Mouse (Mus musculus): ENCODE results near the gene Il1b.
A peak's percentile ranks its signal among the peaks of the same experiment; 100 is the strongest.

The Il1b gene

DNA sequence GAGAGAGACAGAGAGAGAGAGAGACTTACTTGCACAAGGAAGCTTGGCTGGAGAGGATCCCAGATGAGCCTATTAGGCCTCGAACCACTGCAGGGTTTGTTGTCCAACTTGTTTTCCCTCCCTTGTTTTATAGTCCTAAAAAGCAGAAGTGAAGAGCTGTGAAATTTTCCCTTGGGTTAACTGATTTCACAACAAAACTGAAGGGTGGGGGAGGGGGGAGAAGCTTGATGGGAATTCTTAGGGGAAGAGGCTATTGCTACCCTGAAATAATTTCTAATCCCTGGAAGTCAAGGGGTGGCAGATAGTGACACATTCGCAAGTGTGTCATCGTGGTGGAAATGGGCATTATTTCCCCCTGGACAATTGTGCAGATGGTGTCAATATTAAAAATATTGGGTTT, at the start of gene Il1b:
TSS of gene Il1b (minus strand) at position 101 of the 400 bp plus-strand sequence.
- DNase-seq (ENCODE audit: low spot score), result no peak

DNA sequence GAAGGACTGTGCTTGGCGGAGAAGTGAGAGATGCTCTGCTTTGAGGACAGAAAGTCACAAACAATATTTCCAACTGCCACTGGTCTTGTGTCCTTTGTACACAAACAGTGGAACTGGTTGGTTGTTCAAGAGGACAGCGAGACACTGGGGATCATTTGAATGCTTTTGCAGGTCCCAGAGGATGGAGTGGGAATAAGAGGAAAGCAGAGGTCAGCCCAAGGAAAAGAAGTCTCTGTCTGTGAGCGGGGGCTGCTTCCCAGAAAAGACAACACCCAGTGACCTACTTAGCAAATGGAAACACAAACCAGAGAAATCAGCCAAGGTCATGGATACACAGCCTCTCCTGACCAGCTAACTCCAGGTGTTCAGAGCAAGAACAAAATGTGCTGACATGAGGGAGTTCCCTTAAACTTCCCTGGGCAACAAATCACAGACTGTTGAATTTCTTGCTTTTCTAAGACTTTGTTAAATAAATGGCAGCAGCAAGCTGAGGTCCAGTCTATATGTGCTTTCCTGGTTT, 48.5 kb upstream of the Il1b start:
- DNase-seq (ENCODE audit: low spot score), result no peak

DNA sequence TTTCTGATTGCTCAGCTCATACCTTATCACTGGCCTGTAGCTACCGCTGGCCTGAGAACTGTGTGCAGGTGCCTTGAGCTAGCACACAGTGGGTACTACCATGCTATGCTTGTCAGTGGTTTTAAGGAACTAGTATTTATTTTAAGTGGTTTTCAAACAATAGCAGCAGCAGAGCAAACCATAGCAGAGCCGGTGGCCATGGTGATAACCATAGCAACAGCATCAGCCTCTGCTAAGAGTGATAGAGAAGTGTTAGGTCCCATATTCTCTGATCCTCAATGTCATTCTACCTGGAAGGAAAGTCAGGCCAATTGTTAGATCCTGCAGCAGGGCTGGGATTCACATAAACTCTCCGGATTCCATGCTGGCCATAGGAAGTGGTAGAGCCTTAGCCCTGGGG, 43.7 kb upstream of the Il1b start:
- no peak for DNase-seq (ENCODE audit: low spot score)

DNA sequence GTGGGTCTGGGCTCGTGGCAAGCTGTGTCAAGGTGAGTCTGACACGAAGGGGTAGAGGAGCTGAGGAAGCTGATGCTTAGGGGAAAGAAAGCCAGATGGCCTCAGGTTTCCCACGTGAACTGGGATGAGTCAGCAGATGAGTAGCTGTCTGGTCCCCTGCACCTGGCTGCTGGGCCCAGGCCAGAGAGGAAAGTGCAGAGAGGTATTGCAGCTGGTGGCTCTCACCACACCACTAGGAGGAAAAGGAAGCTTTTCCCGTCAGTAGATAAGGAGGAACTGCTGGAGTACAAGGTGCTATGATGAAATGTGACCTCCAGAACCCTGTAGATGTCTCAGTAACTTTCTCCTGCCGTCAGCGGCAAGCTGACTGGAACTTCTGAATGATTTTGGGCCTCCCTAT, 42.5 kb upstream of the Il1b start:
- DNase-seq (ENCODE audit: low spot score), result no peak

DNA sequence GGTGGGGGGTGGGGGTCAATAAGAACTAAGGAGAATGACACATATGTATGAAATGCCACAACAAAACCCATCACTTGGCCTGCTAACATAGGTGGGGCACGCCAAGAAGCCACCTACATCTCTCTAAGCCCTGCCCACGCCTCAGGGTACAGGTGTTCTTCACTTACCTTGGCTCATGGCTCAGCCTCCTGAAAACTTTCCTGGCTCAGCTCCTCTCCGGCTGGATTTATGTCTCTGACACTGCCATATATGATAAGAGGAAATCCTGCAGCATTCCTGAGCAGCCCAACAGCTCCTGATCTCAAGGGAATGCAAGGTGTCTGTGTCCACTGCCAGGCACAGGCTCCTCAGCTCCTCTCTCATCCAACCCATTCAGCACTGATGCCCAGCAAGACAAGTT, 40.7 kb upstream of the Il1b start:
- DNase-seq (ENCODE audit: low spot score), result no peak

DNA sequence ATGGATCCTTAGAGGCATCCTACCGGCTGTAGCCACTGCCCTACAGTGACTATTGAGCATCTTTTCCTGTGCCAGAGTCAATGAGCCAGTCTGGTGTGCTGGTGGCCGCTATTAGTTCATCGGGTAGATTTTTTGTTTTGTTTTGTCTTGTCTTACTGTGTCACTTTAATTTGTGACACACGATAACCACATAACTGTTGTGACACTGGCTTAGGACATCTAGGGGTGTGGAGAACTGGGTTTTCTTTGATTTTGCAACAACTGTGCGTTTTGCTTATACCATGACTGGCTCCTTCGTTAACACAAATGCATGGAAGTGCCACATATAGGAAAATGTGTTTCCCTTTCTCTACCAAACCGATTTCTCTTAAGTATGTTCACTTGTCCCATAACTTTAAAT, 39.4 kb upstream of the Il1b start:
- DNase-seq (ENCODE audit: low spot score), result no peak

DNA sequence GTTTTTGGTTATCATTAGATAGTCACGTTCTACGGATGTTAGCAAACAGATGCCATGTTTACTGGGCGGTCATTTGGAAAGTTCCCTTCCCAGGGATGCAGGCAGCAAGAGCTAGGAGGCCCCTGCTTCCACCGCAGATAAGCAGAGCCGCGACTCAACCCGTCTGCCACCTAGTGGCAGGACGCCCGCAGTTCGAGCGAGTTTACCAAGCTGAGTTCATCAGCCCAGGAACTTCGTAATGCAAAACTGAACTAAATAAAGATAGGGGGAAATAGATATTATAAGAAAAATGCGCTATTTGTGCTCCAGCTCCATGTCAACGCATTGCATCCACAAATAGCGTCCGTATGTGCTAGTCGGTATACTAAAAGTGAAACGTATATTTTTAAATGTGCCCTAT, 37.5 kb upstream of the Il1b start:
- peak; percentile 66 for DNase-seq (ENCODE audit: low spot score)

DNA sequence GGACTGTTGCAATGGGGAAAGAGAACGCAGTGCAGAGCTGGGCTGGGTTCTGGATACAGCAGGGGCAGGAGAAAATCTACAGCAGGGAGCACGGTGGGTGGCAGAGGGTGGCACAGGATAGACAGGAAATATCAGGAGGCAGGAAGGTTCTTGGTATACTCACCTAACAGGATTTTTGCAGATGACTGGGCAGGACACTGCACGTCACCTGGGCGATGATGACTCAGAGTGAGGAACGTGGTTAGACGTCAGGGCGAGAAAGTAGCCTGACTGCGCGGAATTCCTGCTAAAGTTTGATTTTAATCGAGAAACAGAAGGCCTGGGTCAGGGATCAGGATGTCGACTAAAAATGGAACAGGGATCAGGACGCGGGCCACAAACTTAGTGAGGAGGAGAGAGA, 36.7 kb upstream of the Il1b start:
- DNase-seq (ENCODE audit: low spot score), result no peak

DNA sequence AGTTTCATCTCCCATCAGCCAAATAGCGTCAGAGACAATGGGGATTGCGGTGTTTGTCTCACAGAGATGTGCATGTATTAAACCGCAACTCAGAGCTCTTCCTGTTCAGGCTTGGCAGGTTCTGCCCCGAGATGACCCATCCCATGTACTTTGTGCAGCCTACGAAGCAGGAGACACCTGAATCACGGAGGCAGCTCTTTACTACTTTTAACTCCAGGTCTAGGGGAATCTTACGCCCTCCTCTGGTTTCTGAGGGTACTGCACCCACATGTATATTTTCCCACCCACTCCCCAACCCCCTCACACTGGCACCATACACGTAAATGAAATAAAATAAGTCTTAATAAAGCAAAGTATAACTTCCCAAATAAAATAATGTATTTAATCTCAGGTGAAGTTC, 35.6 kb upstream of the Il1b start:
- no peak for DNase-seq (ENCODE audit: low spot score)

DNA sequence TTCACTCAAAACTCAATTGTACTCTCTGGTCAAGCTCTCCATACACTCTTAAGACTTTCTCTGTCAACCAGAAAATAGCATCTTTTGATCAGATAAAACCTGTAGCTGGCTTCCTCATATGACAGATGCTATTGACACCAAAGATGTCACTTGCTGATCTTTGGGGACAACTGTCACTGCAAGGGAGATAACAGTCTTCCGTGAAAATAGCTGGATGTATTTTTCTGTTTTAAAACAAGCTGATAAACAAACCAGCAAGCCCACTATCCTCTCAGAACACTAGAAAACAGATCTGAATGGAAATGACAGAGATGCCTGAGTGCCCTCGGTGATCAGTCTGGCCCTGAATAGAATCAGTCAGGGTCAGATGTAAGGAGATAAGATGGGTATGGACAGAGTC, 32.8 kb upstream of the Il1b start:
- DNase-seq (ENCODE audit: low spot score), result no peak

DNA sequence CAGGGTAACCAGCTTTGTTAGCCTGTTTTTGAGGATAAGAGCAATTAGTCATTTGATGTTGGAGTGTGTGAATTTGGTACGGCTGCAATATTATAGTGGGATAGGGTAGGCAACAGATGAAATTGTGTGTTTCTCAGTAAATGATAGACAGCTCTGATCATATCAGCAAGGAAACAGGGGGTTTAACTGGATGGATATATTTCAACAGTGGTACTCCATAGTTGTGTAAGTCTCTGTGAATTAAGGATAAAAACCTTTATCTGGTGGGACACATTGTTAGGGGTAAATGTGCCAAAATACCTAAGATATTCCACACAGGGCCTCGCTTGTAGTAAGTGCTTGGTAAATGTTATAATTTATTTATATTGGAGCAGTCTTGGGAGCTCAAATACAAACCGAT, 31.4 kb upstream of the Il1b start:
- no peak for DNase-seq (ENCODE audit: low spot score)

DNA sequence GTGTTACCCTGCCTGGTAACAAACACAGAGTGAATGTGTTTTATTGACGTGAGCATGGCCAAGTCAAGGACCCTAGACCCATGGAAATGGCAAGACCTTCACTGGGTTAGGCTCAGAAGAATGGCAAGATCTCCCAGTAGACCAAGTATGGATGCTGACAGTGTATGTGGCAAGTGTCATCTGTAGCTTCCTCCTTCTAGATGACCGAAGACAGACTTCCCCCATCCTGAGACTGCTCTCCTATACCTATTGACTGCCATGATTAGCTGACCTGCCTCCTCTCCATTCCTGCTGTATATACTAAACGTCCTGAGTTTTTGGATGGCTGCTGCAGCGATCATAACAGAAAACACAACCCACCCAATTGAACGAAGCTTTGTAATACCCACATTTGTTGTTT, 30.9 kb upstream of the Il1b start:
- no peak for DNase-seq (ENCODE audit: low spot score)

DNA sequence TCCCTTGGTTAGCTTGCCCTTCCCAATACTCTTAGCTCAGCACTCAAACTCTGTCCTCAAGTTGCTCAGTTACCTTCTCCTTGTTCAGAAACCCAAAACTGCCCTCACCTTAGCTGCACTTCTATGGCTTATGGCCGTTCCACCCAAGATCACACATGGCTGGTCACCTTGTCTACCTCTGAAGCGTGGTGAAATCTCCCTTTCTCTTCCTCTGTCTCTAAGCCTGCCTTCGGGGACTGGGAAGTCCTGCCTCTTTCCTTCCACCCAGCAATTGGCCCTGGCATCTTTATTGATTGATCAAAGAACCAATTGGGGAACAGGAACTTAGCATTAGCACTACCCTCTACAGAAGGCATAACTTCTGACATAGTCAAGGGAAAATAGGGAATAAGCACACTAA, 27.2 kb upstream of the Il1b start:
- no peak for DNase-seq (ENCODE audit: low spot score)

DNA sequence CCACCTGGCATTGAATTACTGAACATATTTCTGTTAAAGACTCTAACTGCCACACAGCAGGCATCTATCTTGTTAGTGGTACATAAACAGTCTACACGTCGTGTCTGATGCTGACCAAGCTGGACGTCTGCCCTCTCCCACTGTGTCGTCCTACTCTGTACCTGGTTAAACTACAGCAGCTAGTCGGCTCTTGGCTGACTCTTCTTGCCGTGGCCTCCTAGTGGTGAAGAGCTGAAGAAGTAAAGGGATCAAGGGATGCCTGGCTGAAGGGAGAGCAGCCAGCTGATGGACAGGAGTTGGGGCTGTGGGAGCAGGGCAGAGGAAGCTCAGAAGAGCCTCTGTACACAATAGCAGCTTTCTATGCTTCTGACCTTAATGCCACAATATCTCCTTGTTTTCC, 22.6 kb upstream of the Il1b start:
- no peak for DNase-seq (ENCODE audit: low spot score)

DNA sequence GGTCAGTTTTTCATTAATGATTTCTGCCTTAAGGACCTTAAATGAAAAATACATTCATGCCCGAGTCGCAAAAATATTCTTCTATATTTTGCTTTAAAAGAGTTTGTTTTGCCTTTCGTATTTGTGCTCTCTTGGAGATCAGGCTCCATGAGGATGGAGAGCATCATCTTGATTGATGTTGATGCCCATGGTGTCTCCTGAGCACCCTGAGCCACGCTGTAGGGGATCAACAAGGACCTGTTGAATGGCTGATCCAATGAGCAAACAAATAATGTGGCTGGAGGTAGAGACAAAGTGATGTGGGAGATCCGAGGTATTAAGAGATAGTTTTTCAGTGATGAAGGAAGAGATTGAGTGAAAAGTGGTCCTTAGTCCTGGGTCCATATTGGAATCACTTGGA, 19.2 kb upstream of the Il1b start:
- no peak for DNase-seq (ENCODE audit: low spot score)

DNA sequence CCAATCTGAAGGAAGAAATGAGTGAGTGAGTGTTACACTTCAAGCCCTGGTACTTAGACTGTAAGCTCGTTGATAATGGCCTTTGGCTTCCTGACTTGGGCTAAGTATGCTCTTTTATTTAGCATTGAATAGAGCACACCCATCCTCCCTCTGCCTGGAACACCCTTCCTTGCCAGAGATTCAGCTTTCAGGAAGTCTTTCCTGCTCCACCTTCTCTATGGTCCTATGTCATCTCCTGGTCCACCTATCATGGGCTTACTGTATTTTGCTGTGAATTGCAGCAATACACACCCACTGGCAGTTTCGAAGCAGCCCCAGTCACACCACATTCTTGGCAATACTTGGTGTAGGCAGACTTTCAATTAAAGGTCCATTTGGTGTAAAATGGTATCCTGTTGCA, 18.4 kb upstream of the Il1b start:
- DNase-seq (ENCODE audit: low spot score), result no peak

DNA sequence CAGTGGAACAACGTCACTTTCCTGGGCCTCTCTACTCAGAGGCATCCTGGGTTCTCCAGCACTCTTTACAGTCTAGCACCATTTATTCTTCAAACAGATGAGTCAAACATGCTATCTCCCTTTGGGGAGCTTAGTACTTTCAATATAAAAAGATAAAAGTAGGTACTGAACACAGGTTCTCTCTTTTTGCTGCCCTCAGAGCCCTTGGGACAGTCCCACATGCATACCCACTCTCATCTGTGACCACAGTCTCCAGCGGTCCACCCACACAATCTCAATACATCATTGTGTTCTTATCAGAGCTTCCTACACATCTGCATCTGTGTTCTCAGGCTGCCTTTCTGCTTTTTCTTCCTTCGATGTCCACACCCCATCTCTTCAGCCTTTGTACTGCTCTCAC, 14.4 kb upstream of the Il1b start:
- no peak for DNase-seq (ENCODE audit: low spot score)

DNA sequence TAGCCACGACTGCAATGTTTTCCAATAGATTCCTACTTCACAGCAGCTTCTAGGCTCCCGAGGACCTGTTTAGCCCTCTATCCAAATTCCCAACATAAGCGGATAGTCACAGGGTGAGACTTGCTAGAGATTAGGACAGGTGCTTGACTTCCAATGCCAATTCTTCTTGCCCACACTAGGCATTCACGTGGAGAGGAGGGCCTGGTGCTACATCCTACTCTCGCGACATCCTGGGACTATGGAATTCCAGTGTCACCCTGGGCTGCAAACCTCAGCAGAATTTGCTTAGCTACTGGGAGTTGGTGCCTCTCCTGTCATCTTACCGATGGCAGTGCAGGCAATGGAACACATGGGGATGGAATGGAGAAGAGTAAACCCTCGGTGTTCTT, 13.3 kb upstream of the Il1b start:
- DNase-seq (ENCODE audit: low spot score), result no peak

DNA sequence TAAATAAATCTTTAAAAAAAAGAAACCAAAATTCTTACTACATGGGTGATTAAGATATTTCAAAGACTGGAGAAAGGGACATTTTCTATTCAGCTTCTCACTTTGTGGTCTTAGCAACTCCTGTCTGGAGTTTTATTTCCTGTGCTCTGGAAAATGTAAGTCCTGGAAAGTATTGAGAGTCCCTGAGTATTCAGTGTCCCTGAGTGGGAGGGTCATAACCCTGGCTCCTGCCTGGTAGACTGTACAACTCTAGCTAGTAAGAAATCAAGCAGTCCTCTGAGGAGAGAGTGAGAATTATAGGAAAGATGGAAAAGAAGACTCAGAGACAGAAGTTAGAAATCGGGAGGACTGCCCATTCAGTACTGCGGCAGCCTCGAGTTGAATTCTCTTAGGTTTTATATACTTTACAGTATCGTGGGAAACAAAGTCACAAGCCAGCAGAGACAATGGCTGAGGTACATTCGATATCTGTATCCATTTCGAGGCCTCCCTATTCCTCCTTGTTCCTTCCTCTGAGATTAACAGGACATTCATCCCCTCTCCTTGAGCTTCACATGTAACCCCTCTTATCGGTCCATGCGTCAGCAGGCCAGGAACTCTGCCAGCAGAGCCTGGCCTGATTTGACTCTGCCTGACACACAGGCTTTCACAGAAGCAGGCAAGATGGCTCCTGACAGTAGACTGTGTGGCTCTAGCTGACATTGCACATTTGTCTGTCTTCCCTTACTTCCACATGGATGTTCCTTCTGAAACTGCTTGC, 12.8 kb upstream of the Il1b start:
- no peak for DNase-seq (ENCODE audit: low spot score)

DNA sequence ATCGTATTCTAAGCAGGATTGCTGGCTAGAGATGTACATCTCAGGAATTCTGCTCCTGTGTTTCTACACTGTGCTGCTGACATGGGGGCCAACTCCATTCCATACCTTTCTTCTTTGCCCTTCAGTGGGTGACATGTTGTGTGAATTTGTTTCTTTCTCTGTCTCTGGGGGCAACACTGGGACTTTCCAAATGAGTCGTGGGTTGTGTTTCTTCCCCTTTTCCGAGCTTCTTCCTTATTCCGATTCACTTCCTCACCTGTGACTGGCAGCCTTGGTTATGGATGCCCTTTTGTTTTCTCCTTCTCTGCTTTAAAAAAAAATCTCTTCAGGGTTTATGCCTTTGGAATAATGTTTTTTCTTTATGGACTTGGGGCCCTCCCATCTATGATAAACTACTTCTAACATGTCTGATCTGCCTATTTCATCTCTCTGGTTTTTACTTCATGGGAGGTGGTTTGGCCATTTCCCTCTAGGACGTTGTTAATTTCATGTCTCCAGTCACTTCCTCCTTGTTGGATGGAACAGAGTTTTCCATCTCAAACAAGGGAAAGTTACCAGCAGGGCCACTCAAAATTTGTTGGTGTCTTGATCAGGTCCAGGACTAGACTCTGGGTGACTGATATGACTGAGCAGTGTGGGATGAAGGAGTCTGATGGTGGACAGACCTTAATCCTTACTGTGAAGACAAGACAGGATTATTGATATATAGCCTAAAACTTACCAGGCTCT, 10.0 kb upstream of the Il1b start:
- no peak for DNase-seq (ENCODE audit: low spot score)

DNA sequence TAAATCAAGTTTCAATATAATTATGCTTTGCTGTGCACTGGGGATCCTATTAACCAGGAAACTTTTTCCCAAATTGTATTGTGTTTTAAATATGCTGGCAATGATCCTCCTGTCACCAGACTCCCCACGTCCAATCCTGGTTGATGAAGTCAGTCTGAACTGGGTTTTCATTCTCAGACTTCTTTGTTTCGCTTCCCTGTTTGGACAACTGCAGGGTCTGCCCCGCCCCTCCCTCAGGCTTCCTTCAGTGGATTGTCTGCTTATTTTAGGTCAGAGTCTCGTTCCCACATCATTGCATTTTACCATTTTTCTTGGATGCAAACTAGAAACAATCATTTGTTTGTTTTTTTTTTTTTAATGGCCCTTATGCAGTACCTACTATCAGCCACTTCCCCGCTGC, 9.3 kb upstream of the Il1b start:
- DNase-seq (ENCODE audit: low spot score), result no peak

DNA sequence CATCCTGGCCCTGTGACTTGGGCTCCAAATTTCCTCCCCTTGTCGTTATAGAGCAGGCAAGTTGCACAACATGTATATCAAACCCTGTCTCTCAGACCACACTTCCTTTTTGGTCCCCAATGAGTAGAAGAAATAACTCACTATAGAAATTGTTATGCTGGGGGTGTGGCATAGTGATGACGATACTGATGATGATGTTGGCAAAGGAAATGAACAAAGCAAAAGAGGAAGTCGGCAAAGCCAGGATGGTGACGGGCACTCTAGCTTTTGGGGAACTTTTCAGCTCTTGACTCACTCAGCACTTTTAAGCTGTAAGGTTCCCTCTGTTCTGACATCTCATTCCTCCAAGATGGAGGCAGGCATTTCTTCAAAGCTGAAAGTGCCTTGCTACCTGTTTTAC, 2.4 kb upstream of the Il1b start:
- no peak for DNase-seq (ENCODE audit: low spot score)

DNA sequence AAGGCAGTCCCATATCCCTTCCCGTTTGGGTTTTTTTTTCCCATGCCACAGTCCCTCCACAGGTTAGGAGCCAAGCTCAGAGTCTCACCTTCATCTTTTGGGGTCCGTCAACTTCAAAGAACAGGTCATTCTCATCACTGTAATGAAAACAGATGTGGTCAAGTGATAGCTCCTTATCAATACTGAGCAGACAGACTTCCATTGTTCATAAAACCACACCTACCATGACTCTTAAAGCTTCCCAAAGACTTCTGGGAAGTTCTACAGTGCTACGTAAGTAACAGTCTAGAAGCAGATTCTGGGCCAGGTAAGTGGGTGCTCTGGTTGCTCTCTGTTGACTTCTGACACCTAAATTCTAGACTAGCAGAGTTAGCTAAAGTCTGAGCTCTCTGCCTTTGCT, 1.3 kb downstream of the Il1b start:
- DNase-seq (ENCODE audit: low spot score), result no peak

DNA sequence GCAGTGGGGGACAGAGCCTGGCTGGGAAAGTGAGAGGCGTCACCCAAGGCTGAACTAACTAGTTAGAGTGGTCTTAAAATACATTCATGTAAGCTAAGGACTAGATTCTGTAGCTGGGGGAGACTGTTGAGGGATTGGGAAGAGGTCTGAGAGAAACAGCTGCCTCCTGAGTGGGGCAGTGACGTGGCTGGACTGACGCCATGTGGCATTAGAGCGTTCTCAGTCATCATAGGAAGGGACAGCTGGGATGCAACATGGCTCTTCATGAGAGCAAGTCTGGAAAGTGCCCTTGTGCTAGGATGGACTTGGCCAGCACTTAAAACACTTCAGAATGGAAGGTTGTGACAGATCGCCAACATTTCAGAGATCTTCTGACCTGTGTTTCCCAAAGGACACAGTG, 2.1 kb downstream of the Il1b start:
- no peak for DNase-seq (ENCODE audit: low spot score)

Data from left cerebral cortex, adult 11 months (tissue).